In genomic region chr5:69233560-69233959, GRCm38 (mm10) we compare ENCODE assay signal across 18 mouse cellular contexts.
DNase-seq lines count a peak whose midpoint lies in the region; TF ChIP-seq lines count a peak whose summit lies in the region.
"Had no signal": no experiment of that assay in that cellular context is flagged by ENCODE, and none has a peak within 500 bp of the region (broad histone marks: within the 10 kb centered on the region; RNA-seq: fewer than 3 reads in every experiment).

No protein-coding gene starts in this region.

- no peak for TF ChIP-seq CTCF in brain, embryonic 14.5 days (IDR thresholded peaks at IDR 0.05; ENCODE audit: borderline replicate concordance, extremely low read depth, insufficient read depth, insufficient read length)

- DNase-seq in cerebellum, adult 9-11 months, result peak; percentile 28
- DNase-seq in cerebellum, postnatal 36 days, result no peak
- DNase-seq in frontal cortex, adult 2 months (ENCODE audit: extremely low spot score in 1 of 2, low spot score in 1 of 2), result peak; percentile 5 to 25
- no peak for DNase-seq in frontal cortex, postnatal 25 days (ENCODE audit: low spot score in 2 of 2)
- peak; percentile 60 for DNase-seq in brain, embryonic 14.5 days (ENCODE audit: low read depth)
- DNase-seq in telencephalon, adult 2 months (ENCODE audit: low read depth, low spot score), result peak; percentile 49
- DNase-seq in retina, postnatal 1 day, result no peak
- DNase-seq: adrenal gland, postnatal 10 days; cerebellum, adult 8-10 months; gastrocnemius, postnatal 10 days; heart, postnatal 14 days; kidney, adult 2 months; kidney, postnatal 36 days; lung, adult 2 months; lung, postnatal 10 days; spleen, adult 18-20 months; thymus, adult 2 months; thymus, postnatal 36 days had no signal

- no peak for TF ChIP-seq POLR2A in brain, embryonic 14.5 days (IDR thresholded peaks at IDR 0.05; ENCODE audit: borderline replicate concordance, extremely low read depth, insufficient read depth, insufficient read length, poor library complexity, severe bottlenecking)

Comparison
In these comparisons a context has a peak if more than half of its experiments do, and no peak if none do; other contexts are left out.
1. DNase-seq: peak in cerebellum, adult 9-11 months (single experiment), frontal cortex, adult 2 months (2 of 2), brain, embryonic 14.5 days (single experiment) and telencephalon, adult 2 months (single experiment); none in cerebellum, postnatal 36 days (0 of 2), frontal cortex, postnatal 25 days (0 of 2) and retina, postnatal 1 day (single experiment).